Comparison of ENCODE assay signal across 17 mouse cellular contexts in genomic region chr10:68204391-68204790, GRCm38 (mm10).
"Had no signal": no experiment of that assay in that cellular context is flagged by ENCODE, and none has a peak within 500 bp of the region (broad histone marks: within the 10 kb centered on the region; RNA-seq: fewer than 3 reads in every experiment).

No protein-coding gene starts in this region.

- H3K4me3 ChIP-seq: limb, embryonic 10.5 days; limb, embryonic 13.5 days; liver, embryonic 12.5 days; liver, embryonic 15.5 days; midbrain, embryonic 12.5 days; midbrain, embryonic 15.5 days; neural tube, embryonic 12.5 days; neural tube, embryonic 15.5 days had no signal

- H3K4me1 ChIP-seq: liver, embryonic 12.5 days; liver, embryonic 15.5 days had no signal

- H3K27ac ChIP-seq: limb, embryonic 10.5 days; limb, embryonic 13.5 days; liver, embryonic 12.5 days; liver, embryonic 15.5 days; midbrain, embryonic 12.5 days; midbrain, embryonic 15.5 days; neural tube, embryonic 12.5 days; neural tube, embryonic 15.5 days had no signal

- H3K36me3 ChIP-seq: liver, embryonic 12.5 days; neural tube, embryonic 15.5 days had no signal

- DNase-seq: kidney, adult 18-20 months; kidney, adult 9 months; kidney, postnatal 14 days; kidney, postnatal 4 days; liver; lung, adult 2 months; right cerebral cortex, postnatal 14 days; right cerebral cortex, postnatal 4 days; thymus, postnatal 25 days had no signal
